Mouse (Mus musculus) hindbrain, embryonic 14.5 days (tissue): ENCODE measurements around the gene Nfatc3. TPM values are rescaled to one million over a fixed set of nuclear protein-coding genes. Genes with fewer than 3 reads are reported as not detected.

Experiments used
- ATAC-seq: fragments of 200-750 bp; cut with Nextera tagmentation; 2 replicates; pipeline ENCODE4 v1.8.0; 2017; ENCODE audit warnings: moderate number of reproducible peaks, mild to moderate bottlenecking, moderate TSS enrichment, moderate library complexity; ENCODE audit not compliant: low FRiP score
- DNase-seq: peaks from one replicate; pipeline ENCODE4 v3.0.0-alpha.2; 2015; ENCODE audit warnings: low spot score
- H3K27ac ChIP-seq: fragments of 300-500 bp; sonication (generic); 2 replicates; pipeline ENCODE4 v1.5.1; 2014; ENCODE audit warnings: mild to moderate bottlenecking, moderate library complexity
- H3K27me3 ChIP-seq: fragments of 300-500 bp; sonication (generic); 2 replicates; pipeline ENCODE4 v1.6.1; 2014; ENCODE audit warnings: mild to moderate bottlenecking, low read length, mixed read lengths; ENCODE audit not compliant: control insufficient read depth, insufficient read depth
- H3K36me3 ChIP-seq: fragments of 300-500 bp; sonication (generic); replicated peaks from 2 replicates; pipeline ENCODE4 v1.6.1; 2014; ENCODE audit not compliant: control insufficient read depth, insufficient read depth
- H3K4me1 ChIP-seq: fragments of 300-500 bp; sonication (generic); replicated peaks from 2 replicates; pipeline ENCODE4 v1.6.1; 2014; ENCODE audit warnings: antibody characterized with exemption, low read length, mixed read lengths; ENCODE audit not compliant: control insufficient read depth, insufficient read depth
- H3K4me2 ChIP-seq: fragments of 300-500 bp; sonication (generic); replicated peaks from 2 replicates; pipeline ENCODE4 v1.6.1; 2014; ENCODE audit warnings: mild to moderate bottlenecking, moderate library complexity
- H3K4me3 ChIP-seq: fragments of 300-500 bp; sonication (generic); replicated peaks from 2 replicates; pipeline ENCODE4 v1.5.1; 2014; ENCODE audit warnings: mild to moderate bottlenecking, low read length
- H3K9ac ChIP-seq: fragments of 300-500 bp; sonication (generic); 2 replicates; pipeline ENCODE4 v1.6.1; 2014
- H3K9me3 ChIP-seq: fragments of 300-500 bp; sonication (generic); 2 replicates; pipeline ENCODE4 v1.6.1; 2016; ENCODE audit warnings: low read length; ENCODE audit not compliant: control insufficient read depth
- WGBS: fragments of 180-500 bp; shearing (Covaris S2); extraction: QIAGEN DNeasy Blood & Tissue Kit; methylation state at CpG from one replicate; pipeline ENCODE4 v1.1.7; 2014; 5-methylcytosine and 5-hydroxymethylcytosine counted together
- polyA plus RNA-seq: library from polyadenylated mRNA; unstranded; fragments of >200 nt; fragmentation: Nextera tagmentation; extraction: Ambion mirVana; gene quantifications from 2 replicates; pipeline ENCODE4 v1.2.1, GENCODE M21; 2014

Nfatc3 gene
- polyA plus RNA-seq, 1 experiment from 2014 or later: 2.6 TPM

DNA sequence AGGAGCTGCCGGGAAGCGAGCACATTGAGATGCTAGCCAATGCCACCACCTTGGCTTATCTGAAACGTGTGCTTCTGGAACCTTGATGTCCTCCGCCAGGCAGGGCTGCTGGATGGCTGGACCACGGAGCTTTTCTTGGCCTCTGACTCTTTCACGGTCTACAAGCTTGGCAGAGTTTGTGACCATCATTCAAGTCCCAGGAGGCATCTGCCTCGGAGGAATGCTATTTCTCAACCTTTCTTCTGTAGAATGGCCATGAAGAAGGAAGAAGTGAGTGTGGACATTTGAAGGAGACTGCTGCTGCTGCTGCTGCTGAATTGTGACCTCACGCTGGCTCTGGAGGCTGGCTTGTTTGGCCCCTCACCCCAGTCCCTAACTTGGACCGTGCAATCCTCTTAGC lies 104.6 kb downstream of the Nfatc3 start:
- Histone ChIP-seq H3K36me3 (peaks cover 48% of the 10 kb centered on the region), H3K4me1 (no peaks in the 10 kb centered on the region), H3K4me3 (no peak overlapping the region), H3K9me3 (no peaks in the 10 kb centered on the region), H3K27ac (no peak overlapping the region), H3K27me3 (no peaks in the 10 kb centered on the region), H3K4me2 (no peak overlapping the region), H3K9ac (no peak overlapping the region)
- DNase-seq (no peak), ATAC-seq (no peak)
- WGBS: 94% methylated on average over 9 of the region's 9 CpGs

DNA sequence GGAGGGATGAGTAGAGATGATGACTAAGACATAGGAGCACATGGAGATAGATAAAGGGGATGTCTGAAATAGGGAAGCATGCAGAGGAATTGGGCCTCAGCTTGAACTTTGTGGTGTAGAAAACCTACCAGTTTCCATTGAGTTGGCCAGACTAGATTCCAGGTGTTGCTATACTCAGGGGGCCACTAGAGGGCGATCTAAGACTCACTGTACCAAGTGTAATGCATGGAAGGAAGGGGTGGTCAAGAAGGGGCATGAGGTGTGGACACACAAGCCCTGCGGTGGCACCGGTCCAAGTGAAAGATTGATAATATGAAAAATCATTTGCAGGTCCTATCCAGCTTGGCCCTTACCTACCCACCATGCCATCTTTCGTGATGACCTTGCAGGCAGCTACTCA lies 106.8 kb downstream of the Nfatc3 start:
- Histone ChIP-seq H3K9ac (no peak overlapping the region), H3K36me3 (peaks cover 42% of the 10 kb centered on the region), H3K4me3 (no peak overlapping the region), H3K27ac (no peak overlapping the region), H3K4me1 (peaks cover 8% of the 10 kb centered on the region; the same call in 1 of the 2 replicates), H3K4me2 (no peak overlapping the region), H3K27me3 (no peaks in the 10 kb centered on the region), H3K9me3 (no peaks in the 10 kb centered on the region)
- 52% methylated on average over 4 of the region's 4 CpGs for WGBS
- DNase-seq: peak; percentile 69
- no peak for ATAC-seq

- peak; percentile 84 for DNase-seq
- Histone ChIP-seq H3K27me3 (no peaks in the 10 kb centered on the region), H3K27ac (peak within 1 kb of the TSS; percentile 97), H3K9me3 (no peaks in the 10 kb centered on the region), H3K4me3 (peak within 1 kb of the TSS; percentile 84), H3K4me2 (peak within 1 kb of the TSS; percentile 78), H3K4me1 (peaks cover 8% of the 10 kb centered on the region; the same call in 1 of the 2 replicates), H3K36me3 (peaks cover 11% of the 10 kb centered on the region), H3K9ac (peak within 1 kb of the TSS; percentile 85)
- peak; percentile 91 for ATAC-seq
- under 1% methylated on average over 41 of the region's 59 CpGs for WGBS
These were observed 109.8 kb downstream of the Nfatc3 start, which contains the start of gene Slc7a6 for GRCm38 (mm10) chr8:106168356-106169016. Gene Slc7a6 (plus strand): TSS chr8:106168857.

- Histone ChIP-seq H3K36me3 (peaks cover 3% of the 10 kb centered on the region; the same call in 1 of the 2 replicates), H3K4me2 (peak overlapping the region; percentile 78), H3K9ac (peak overlapping the region; percentile 85), H3K27me3 (no peaks in the 10 kb centered on the region), H3K4me3 (peak overlapping the region; percentile 84), H3K9me3 (no peaks in the 10 kb centered on the region), H3K27ac (peak overlapping the region; percentile 97), H3K4me1 (peaks cover 8% of the 10 kb centered on the region; the same call in 1 of the 2 replicates)
- WGBS: 2% methylated on average over 53 of the region's 54 CpGs
- ATAC-seq (peak; percentile 78), DNase-seq (no peak)
These were observed 110.6 kb downstream of the Nfatc3 start for GRCm38 (mm10) chr8:106169017-106169933.

DNA sequence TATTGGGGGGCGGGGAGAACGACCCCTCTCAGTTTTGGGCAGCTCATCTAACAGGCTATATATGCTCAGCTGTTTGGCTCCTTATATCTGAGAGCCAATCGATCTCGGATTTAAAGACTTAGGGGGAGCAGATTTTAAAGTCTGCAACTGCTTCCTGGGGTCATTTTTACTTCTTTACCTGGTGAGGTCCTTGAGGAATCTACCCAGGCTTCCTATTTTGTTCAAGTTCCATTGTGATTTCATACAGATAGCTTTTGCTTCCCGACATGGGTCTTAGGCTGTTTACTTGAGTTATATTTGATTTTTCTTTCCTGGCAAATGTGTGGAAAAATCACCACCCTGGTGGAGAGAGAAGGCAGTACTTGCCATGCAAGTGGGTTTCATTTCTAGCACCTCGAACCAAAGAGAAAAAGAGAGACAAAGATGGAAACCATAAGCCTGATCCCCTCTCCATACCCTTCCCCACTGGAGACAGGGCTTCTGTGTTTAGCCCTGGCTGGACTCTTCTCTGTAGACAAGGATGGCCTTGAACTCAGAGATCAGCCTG lies 111.4 kb downstream of the Nfatc3 start:
- no peaks in the 10 kb centered on the region for H3K9me3 ChIP-seq
- H3K9ac ChIP-seq: peak overlapping the region; percentile 85
- 40% methylated on average over 6 of the region's 6 CpGs for WGBS
- H3K36me3 ChIP-seq: no peaks in the 10 kb centered on the region
- DNase-seq: no peak
- H3K27ac ChIP-seq: peak overlapping the region; percentile 97; the same call in 1 of the 2 replicates
- no peaks in the 10 kb centered on the region for H3K27me3 ChIP-seq
- peak overlapping the region; percentile 84 for H3K4me3 ChIP-seq
- peak overlapping the region; percentile 78 for H3K4me2 ChIP-seq
- H3K4me1 ChIP-seq: peaks cover 8% of the 10 kb centered on the region; the same call in 1 of the 2 replicates
- ATAC-seq: no peak

DNA sequence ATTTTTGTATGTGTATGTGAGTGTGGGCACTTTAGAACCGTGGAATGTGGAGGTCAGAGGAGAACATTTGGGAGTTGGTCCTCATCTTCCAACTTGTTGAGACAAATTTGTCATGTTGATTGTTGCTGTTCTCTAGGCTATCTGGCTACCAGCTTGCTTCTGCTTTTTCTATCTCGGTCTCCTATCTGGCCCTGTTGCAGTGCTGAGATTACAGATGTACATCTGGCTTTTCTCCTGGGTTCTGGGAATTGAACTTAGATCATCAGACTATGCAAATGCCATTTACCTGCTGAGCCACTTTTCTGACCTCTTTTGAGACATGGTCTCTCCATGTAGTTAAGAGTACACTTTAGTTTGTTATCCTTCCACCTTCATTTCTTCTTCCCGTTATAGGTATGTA lies 114.9 kb downstream of the Nfatc3 start:
- Histone ChIP-seq H3K4me3 (no peak overlapping the region), H3K9ac (no peak overlapping the region), H3K36me3 (no peaks in the 10 kb centered on the region), H3K9me3 (no peaks in the 10 kb centered on the region), H3K27ac (no peak overlapping the region), H3K4me1 (peaks cover 19% of the 10 kb centered on the region; the same call in 1 of the 2 replicates), H3K27me3 (no peaks in the 10 kb centered on the region), H3K4me2 (no peak overlapping the region)
- no peak for ATAC-seq
- DNase-seq: no peak
- 98% methylated on average over 3 of the region's 3 CpGs for WGBS

DNA sequence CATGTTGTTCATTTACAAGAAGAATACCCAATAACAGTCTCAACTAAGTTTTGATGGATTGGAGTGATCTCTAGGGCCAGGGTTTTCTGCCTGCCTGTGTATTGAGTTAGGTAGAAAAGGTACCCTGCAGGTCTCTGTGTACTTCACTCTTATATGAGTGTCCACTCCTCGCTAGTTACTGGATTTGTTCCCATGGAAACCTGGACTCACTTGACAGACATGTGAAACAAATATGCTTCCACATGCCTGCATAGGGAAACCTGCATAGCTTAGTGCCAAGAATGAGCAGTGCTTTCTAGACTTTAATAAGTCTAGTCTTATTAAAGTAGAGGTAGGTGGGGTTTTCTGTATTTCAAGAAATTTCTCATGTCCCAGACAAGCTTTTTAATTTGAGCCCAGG lies 118.3 kb downstream of the Nfatc3 start:
- DNase-seq (no peak), ATAC-seq (no peak)
- no peak overlapping the region for H3K4me3 ChIP-seq
- WGBS: 13% methylated on average over 1 of the region's 1 CpGs
- peaks cover 8% of the 10 kb centered on the region; the same call in 1 of the 2 replicates for H3K36me3 ChIP-seq
- no peaks in the 10 kb centered on the region for H3K27me3 ChIP-seq
- no peak overlapping the region for H3K4me2 ChIP-seq
- no peak overlapping the region for H3K27ac ChIP-seq
- H3K9ac ChIP-seq: no peak overlapping the region
- 0 out of 2 replicates have a peak, but pooled peaks cover 10% of the 10 kb centered on the region for H3K4me1 ChIP-seq
- no peaks in the 10 kb centered on the region for H3K9me3 ChIP-seq

- WGBS: 75% methylated on average over 1 of the region's 1 CpGs
- H3K9me3 ChIP-seq: no peaks in the 10 kb centered on the region
- H3K27ac ChIP-seq: no peak overlapping the region
- ATAC-seq (no peak), DNase-seq (no peak)
- no peak overlapping the region for H3K4me3 ChIP-seq
- 0 out of 2 replicates have a peak, but pooled peaks cover 10% of the 10 kb centered on the region for H3K4me1 ChIP-seq
- no peaks in the 10 kb centered on the region for H3K27me3 ChIP-seq
- H3K36me3 ChIP-seq: peaks cover 12% of the 10 kb centered on the region
- H3K4me2 ChIP-seq: no peak overlapping the region
- no peak overlapping the region for H3K9ac ChIP-seq
These were observed 119.0 kb downstream of the Nfatc3 start for GRCm38 (mm10) chr8:106177594-106177993.

GRCm38 (mm10) chr8:106178428-106178827 lies 119.8 kb downstream of the Nfatc3 start:
- Histone ChIP-seq H3K9ac (no peak overlapping the region), H3K9me3 (no peaks in the 10 kb centered on the region), H3K4me2 (no peak overlapping the region), H3K4me1 (0 out of 2 replicates have a peak, but pooled peaks cover 10% of the 10 kb centered on the region), H3K4me3 (no peak overlapping the region), H3K27ac (no peak overlapping the region), H3K27me3 (no peaks in the 10 kb centered on the region), H3K36me3 (peaks cover 12% of the 10 kb centered on the region)
- no peak for ATAC-seq
- WGBS: 82% methylated on average over 2 of the region's 2 CpGs
- DNase-seq: no peak
